Mouse (Mus musculus): ENCODE data around the gene Fam196b.

DNA sequence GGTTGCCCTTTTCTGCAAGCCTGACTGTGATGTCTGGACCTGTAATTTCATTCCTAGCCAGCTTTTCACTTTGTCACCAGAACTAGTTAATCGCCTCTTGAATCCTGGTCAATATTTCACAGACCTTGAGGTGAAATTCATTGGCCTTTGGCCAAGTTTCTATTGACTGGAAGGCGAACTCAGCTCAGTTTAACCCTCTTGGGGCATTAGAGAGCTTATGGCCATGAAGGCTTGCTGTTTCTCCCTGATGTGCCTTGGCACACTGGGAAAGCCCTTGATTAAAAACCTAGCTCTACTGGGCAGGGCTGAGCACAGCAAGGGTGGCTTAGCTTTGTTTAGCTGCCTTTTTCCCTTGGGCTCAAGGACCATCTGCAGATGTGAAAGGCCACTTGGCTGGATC is 155.2 kb downstream of the Fam196b start:
- TF ChIP-seq POLR2A (IDR thresholded peaks at IDR 0.05; ENCODE audit: borderline replicate concordance, control insufficient read depth, low read depth, low read length): no peak
- no peak for TF ChIP-seq CTCF (IDR thresholded peaks at IDR 0.05; ENCODE audit: control insufficient read depth, insufficient read depth, low read length)
